Mouse (Mus musculus): ENCODE measurements at regions not wholly inside any gene's neighbourhood (a gene's known extent, or its start where the extent isn't known, plus 50 kb on each side); places are given as distances from the start of the nearest gene placed in this dataset.

GRCm38 (mm10) chr14:86443921-86444835, 696.9 kb downstream of the Diaph3 start:
- DNase-seq (ENCODE audit: low spot score): no peak

DNA sequence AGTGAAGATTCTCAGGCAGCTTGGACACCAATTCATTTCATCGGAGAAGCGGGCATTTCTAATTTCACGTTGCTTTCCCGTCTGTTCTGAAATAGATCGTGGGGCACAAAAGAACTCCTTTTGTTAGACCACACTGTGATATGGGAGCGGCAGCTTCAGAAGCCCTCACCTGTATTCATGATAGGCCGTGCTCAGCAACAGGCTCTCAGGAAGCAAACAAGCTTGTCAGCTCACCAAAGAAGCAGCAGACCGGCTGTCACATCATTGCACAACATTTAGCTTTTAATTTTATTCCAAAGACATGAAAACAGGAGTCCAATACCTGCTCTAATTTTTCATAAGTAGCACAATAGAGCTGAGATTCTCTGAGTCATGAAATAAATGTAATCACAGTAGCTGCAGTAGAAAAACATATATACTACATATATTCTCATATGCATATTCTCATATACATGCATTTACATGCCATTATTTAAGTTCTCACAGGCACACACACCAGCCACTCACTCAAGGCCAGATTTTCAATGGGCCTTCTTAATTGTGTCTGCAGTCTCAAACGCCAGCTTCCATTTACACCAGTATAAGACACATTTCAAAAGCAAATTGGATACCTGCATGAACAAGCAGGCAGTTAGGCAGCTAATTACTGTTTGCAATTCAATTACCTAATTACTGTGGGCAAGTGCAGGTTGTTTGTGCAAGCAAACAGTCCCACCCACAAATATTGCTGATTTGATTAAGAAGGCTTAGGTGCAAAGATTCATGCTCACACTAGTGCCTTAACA, 698.9 kb downstream of the Diaph3 start:
- no peak for DNase-seq (ENCODE audit: low spot score)

DNA sequence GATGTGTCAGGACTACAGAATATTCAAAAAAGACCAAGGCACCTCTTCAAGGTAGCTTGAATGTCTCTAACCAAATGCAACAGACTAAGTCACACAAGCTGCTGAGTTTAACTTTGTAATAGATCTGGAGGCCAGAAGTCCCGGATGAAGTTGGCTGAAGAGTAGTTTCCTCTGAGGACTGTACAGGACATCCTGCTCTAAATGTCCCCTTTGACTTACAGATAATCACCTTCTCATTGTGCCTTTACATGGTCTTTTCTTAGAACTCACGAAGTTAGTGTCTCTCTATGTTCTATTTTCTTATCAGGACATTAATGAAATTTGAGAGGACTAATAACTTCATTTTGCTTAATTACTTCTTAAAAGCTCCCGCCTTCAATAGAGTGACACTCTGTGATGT, 703.7 kb downstream of the Diaph3 start:
- DNase-seq (ENCODE audit: low spot score): no peak

- DNase-seq (ENCODE audit: low spot score): no peak
Observed at GRCm38 (mm10) chr14:86435345-86435744, 705.7 kb downstream of the Diaph3 start.

DNA sequence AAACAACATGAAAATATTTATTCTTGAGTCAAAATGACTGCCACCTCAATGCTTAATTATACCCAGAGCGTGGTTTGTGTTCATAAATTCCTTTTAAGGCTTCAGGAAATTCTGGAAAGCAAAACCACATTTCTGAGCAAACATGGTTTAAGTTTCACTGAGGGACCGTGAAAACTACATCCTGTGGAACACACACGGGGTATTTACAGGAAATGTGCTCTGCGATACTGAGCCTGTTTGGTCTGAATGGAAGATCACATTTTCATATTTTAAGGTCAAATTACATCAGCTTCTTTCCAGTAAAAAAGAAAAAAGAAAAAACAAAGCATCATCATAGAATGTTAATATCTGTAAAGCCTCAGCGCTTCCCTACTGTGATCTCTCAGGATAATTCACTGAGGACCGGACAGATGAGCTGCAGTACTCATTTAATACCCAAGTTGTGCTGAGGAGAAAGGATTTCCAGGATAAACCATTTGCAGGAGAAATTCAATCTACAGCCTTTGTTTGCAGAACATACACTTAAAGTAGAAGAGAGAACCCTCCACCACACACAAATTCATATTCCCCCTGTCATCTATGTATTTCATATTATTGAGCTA, 709.7 kb downstream of the Diaph3 start:
- DNase-seq (ENCODE audit: low spot score): no peak

GRCm38 (mm10) chr14:86421881-86422280, 719.2 kb downstream of the Diaph3 start:
- no peak for DNase-seq (ENCODE audit: low spot score)

DNA sequence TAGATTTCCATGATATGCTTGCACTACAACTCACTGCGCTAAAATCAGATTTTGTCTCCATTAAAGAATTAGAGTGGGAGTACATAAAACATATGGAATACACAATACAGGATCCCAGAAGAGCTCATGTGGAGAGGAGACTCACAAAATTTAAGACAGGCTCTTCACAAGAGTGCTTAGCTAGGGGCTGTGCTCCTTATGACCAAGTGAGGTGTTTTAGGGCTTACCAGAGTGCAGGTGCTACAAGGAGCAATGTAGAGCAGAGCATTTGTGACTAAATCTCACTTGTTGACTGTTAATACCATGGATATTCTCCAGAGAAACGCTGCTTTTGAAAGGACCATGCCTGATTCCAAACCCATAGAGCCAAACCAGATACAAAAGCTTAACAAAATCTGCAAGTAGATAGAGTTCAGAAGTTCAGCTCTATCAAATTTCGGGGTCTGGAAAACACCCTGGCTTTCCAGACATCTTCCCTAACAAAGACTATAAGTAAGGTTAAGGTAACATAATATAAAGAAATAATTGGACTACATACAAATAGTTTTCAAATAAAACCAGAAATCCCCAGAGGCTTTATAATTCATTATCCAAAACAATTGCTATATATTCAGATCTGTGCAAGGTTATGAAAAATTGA, 721.0 kb downstream of the Diaph3 start:
- no peak for DNase-seq (ENCODE audit: low spot score)

DNA sequence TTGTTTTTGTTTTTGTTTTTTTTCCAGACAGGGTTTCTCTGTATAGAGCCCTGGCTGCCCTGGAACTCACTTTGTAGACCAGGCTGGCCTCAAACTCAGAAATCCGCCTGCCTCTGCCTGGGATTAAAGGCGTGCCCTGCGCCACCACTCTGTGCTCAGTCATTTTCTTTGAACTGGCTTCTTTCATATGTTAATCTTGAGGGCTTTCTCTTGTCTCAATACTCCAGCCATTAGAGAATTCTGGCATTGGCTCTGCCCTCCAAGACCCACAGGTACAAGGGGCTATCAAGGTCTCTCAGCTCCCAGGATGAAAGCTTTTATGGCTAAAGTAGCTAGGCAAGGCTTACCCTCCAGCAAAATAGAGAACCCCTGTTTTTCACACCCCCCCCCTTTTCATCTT, 744.2 kb downstream of the Diaph3 start:
- no peak for DNase-seq (ENCODE audit: low spot score)

GRCm38 (mm10) chr14:86395951-86396361, 745.1 kb downstream of the Diaph3 start:
- no peak for DNase-seq (ENCODE audit: low spot score)

- DNase-seq (ENCODE audit: low spot score): no peak
Observed at GRCm38 (mm10) chr14:86395531-86395930, 745.5 kb downstream of the Diaph3 start.

DNA sequence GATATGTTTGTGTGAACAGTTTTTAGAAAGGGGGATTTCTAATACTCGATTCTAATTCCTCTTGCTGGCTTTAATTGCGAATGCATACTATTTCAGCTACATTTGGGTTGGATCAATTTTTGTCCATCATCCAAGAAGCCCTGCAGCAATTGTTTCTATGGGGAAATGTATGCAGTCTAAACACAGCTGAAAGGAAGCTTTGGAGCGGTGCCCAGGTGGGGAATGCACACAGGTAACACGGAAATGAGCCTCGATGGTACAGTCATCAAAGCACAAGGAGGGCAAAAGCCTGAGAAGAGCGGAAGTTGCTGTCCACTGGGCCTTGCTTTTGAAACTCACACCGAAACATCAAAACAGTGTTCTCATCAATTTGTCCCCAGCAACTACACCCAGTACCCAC, 746.0 kb downstream of the Diaph3 start:
- DNase-seq (ENCODE audit: low spot score): no peak

DNA sequence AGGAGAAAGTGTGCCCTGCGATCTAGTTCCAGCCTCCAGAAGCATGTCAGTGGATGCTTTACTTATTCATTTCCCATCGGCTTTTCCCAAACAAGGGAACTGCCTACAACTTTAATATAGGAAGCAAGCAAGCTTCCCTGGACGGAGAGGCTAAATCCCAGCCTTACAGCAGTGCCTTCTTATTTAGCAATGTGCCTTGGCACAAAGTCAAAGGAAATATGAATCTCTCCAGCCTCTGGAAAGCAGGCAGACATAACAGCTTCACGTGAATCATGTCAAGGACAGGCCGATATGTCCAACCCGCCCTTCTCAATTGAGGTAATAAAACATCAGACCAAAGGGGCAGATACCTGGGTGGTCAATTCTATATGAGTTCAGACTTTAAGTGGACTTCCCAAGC, 755.9 kb downstream of the Diaph3 start:
- DNase-seq (ENCODE audit: low spot score): no peak

GRCm38 (mm10) chr14:86365032-86365431, 776.0 kb downstream of the Diaph3 start:
- DNase-seq (ENCODE audit: low spot score): no peak

- DNase-seq (ENCODE audit: low spot score): no peak
Observed at GRCm38 (mm10) chr14:86360423-86361059, 780.5 kb downstream of the Diaph3 start.

DNA sequence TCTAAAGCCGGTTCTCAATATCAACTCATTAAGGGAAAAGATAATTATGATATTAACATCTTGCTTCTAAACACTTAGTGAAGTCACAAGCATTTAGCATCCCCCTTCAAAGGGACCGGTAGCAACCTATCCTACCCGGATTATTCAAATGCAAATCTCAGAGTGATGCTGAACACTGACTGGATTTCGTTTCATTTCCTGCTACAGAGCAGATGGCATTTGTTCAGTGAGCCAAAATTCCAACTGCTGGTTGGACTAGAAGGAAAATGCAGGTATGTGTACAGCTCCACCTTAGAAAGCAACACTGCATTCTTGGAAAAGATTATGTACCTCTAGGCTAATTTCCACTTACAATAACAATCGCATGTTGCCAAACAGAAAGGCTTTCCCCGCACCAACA, 782.5 kb downstream of the Diaph3 start:
- DNase-seq (ENCODE audit: low spot score): no peak

DNA sequence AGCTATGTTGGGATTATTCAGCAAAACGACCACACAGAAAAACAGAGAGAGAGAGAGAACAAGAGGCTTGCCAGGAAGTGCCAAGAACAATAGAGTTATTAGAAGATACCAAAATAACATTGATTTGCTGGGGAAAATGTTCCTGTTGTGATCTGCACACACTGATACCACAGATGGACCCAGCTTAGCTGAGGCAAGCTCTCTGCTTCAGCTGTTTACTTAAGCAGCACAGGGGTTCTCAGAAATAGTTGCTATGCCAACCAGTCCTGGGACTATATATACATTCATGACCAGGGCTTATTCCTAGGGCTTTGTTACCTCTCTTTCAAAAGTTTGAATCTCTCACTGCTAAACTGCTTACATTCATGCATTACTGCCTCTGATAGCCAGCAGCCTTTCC, 790.5 kb downstream of the Diaph3 start:
- no peak for DNase-seq (ENCODE audit: low spot score)

GRCm38 (mm10) chr14:86339007-86339406, 802.0 kb downstream of the Diaph3 start:
- DNase-seq (ENCODE audit: low spot score): no peak

DNA sequence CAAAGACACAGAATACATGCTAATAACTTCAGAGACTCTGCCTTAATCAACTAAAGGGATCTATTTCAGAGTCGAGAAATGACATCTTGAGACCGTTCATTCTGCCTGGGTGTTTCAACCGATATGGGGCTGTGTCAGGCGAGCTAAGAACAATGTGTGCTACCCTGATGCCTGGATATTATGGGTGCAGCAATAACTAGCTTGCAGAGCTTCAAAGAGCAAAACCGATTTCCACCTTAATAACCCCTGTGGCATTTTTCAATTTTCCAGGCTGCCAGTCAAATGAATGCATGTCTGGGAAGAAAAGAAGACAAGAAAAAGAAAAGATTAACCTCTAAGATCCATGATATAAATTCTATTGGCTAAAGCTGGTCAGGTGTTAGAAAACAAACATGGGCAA, 804.0 kb downstream of the Diaph3 start:
- DNase-seq (ENCODE audit: low spot score): no peak

DNA sequence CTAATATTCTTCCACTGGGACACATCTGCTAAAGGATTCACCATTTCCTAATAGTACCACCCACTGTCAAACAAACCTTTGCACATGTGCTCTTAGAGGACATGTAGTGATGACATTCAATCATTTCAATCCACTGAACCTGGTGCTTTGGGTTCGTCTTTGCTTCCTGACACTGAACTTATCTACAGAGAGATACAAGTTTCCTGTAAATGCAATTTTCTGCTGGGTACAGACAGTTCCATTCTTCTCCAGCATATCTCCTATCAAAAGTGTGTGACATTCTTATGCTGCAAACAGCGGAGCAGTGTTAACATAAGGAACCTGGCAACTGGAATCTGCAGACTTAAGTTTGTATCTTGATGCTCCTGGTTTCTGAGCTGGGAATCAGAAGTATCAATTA, 805.8 kb downstream of the Diaph3 start:
- no peak for DNase-seq (ENCODE audit: low spot score)

- no peak for DNase-seq (ENCODE audit: low spot score)
Observed at GRCm38 (mm10) chr14:86329176-86329575, 811.9 kb downstream of the Diaph3 start.

- no peak for DNase-seq (ENCODE audit: low spot score)
Observed at GRCm38 (mm10) chr14:86327646-86328045, 813.4 kb downstream of the Diaph3 start.

DNA sequence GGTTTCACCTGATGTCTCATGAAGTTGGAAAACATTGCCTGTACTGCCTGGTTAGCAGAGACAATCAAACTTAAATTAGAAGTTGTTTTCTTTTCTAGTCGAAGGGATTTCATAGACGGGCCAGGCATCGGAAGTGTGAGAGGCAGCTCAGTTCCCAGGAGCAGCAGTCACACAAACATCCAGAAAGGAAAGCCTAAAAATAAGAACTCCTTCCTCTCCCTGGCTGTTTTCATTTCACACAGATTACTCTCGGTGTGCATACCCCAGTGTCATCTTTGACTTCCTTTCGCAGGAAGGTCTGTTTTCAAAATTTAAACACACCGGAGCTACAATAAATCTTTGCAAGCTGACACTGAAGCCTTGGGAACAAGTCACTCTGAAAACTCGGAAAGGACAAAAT, 818.7 kb downstream of the Diaph3 start:
- DNase-seq (ENCODE audit: low spot score): no peak

Measured in ovary, postnatal 14 days (tissue).